Mouse (Mus musculus) hematopoietic stem cell, adult 5-6 weeks (primary cell): ENCODE measurements around the gene Sumo1. TPM values are rescaled to one million over a fixed set of nuclear protein-coding genes. Genes with fewer than 3 reads are reported as not detected.

Experiments used
- ATAC-seq, 2 experiments: fragments of 125-278 bp in 1 of 2; replicated peaks in 1 of 2; 2 replicates each; pipeline ENCODE4 v1.8.0; 2016 to 2017; ENCODE audit warnings: inconsistent platforms in 2 of 2, mild to moderate bottlenecking in 2 of 2, moderate number of reproducible peaks in 2 of 2, low read depth in 1 of 2, moderate TSS enrichment in 1 of 2; ENCODE audit not compliant: low FRiP score in 2 of 2, poor library complexity in 2 of 2, severe bottlenecking in 2 of 2, insufficient read depth in 1 of 2, low TSS enrichment in 1 of 2
- total RNA-seq: library from RNA; stranded (forward); fragments of 172-1452, 232-1000 nt; gene quantifications from 2 replicates; pipeline ENCODE4 v1.2.3, GENCODE M21; 2017

The Sumo1 gene
- total RNA-seq, 1 experiment from 2014 or later = 203 TPM

- ATAC-seq = peak in 1 of 2 experiments; percentile 56; a peak in 3 of 4 replicates
Measured at GRCm38 (mm10) chr1:59608125-59608762, 62.4 kb downstream of the Sumo1 start.

GRCm38 (mm10) chr1:59607071-59607470 lies 63.6 kb downstream of the Sumo1 start:
- ATAC-seq = no peak

GRCm38 (mm10) chr1:59606479-59606878 lies 64.2 kb downstream of the Sumo1 start:
- no peak for ATAC-seq

GRCm38 (mm10) chr1:59603893-59604292 lies 66.7 kb downstream of the Sumo1 start:
- peak in 1 of 2 experiments; percentile 53; a peak in 2 of 4 replicates for ATAC-seq

- ATAC-seq = no peak
Measured at GRCm38 (mm10) chr1:59603417-59603712, 67.3 kb downstream of the Sumo1 start.

GRCm38 (mm10) chr1:59602531-59603416 lies 67.9 kb downstream of the Sumo1 start:
- ATAC-seq = no peak

GRCm38 (mm10) chr1:59595609-59596008 lies 75.0 kb downstream of the Sumo1 start:
- ATAC-seq = no peak

GRCm38 (mm10) chr1:59594586-59595266 lies 75.9 kb downstream of the Sumo1 start:
- ATAC-seq = no peak

- peak; percentile 68 to 82 for ATAC-seq
Measured at GRCm38 (mm10) chr1:59593622-59594035, 77.0 kb downstream of the Sumo1 start.

- 0 out of 4 replicates have a peak, but pooled peaks of 1 of the 2 experiments have one; percentile 12 for ATAC-seq
Measured at GRCm38 (mm10) chr1:59592876-59593275, 77.8 kb downstream of the Sumo1 start.

GRCm38 (mm10) chr1:59592359-59592758 lies 78.3 kb downstream of the Sumo1 start:
- no peak for ATAC-seq

GRCm38 (mm10) chr1:59589271-59589670 lies 81.4 kb downstream of the Sumo1 start:
- no peak for ATAC-seq

GRCm38 (mm10) chr1:59584656-59585410 lies 85.8 kb downstream of the Sumo1 start:
- ATAC-seq = peak; percentile 62 to 85; a peak in 3 of 4 replicates

- no peak for ATAC-seq
Measured at GRCm38 (mm10) chr1:59580880-59581279, 89.8 kb downstream of the Sumo1 start.

GRCm38 (mm10) chr1:59580131-59580751 lies 90.4 kb downstream of the Sumo1 start:
- no peak for ATAC-seq

- ATAC-seq = no peak
Measured at GRCm38 (mm10) chr1:59579327-59579726, 91.3 kb downstream of the Sumo1 start.

- no peak for ATAC-seq
Measured at GRCm38 (mm10) chr1:59578770-59579169, 91.9 kb downstream of the Sumo1 start.
